Mouse (Mus musculus) kidney, adult 2 months (tissue): ENCODE measurements around the gene Snrnp70.

Source experiments
- CTCF ChIP-seq: fragments of 200-500 bp; conservative IDR thresholded peaks from 2 replicates; pipeline ENCODE4 v1.5.1; 2011; ENCODE audit warnings: low read depth, mild to moderate bottlenecking, control low read depth, low read length, moderate library complexity, mixed read lengths; ENCODE audit not compliant: insufficient read depth, insufficient read length
- POLR2A ChIP-seq: fragments of 200-500 bp; IDR thresholded peaks from one replicate; pipeline ENCODE4 v1.6.1; 2011; ENCODE audit warnings: low read depth, low read length, control low read depth

DNA sequence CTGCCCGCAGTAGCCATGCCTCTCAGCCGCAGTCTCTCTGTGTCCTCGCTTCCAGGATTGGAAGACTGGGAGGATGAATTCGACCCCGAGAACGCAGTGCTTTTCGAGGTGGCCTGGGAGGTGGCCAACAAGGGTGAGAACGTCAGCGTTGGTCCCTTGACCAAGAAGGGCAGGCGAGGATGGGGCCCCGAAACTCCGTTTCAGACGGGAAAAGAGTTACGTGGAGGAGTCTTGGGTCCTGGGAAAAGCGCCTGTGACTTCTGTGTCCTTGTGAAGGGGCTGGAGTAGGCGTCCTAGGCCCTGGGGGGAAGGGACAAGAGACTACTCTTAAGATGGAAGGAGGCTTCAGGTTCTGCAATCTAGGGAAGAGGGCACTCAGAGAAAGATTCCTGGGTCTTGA lies 39.5 kb upstream of the Snrnp70 start:
- TF ChIP-seq CTCF (no peak), POLR2A (no peak)
